Mouse (Mus musculus) stomach, postnatal 0 days (tissue): ENCODE measurements at regions not wholly inside any gene's neighbourhood (a gene's known extent, or its start where the extent isn't known, plus 50 kb on each side); places are given as distances from the start of the nearest gene placed in this dataset.

Experiments used
- ATAC-seq: fragments of 200-750 bp; cut with Nextera tagmentation; 2 replicates; pipeline ENCODE4 v1.8.0; 2017; ENCODE audit not compliant: low FRiP score, low TSS enrichment
- DNase-seq: peaks from one replicate; pipeline ENCODE4 v3.0.0-alpha.2; 2016; ENCODE audit warnings: low spot score
- H3K27ac ChIP-seq: fragments of 300-500 bp; sonication (generic); replicated peaks from 2 replicates; pipeline ENCODE4 v1.5.1; 2014; ENCODE audit warnings: mild to moderate bottlenecking, control low read depth
- H3K27me3 ChIP-seq: fragments of 300-500 bp; sonication (generic); 2 replicates; pipeline ENCODE4 v1.6.1; 2014; ENCODE audit warnings: low read length; ENCODE audit not compliant: control insufficient read depth, insufficient read depth
- H3K36me3 ChIP-seq: fragments of 300-500 bp; sonication (generic); 2 replicates; pipeline ENCODE4 v1.6.1; 2014; ENCODE audit warnings: low read length, mixed read lengths; ENCODE audit not compliant: control insufficient read depth, insufficient read depth
- H3K4me1 ChIP-seq: fragments of 300-500 bp; sonication (generic); replicated peaks from 2 replicates; pipeline ENCODE4 v1.6.1; 2014; ENCODE audit warnings: antibody characterized with exemption; ENCODE audit not compliant: control insufficient read depth, insufficient read depth
- H3K4me2 ChIP-seq: fragments of 300-500 bp; sonication (generic); replicated peaks from 2 replicates; pipeline ENCODE4 v1.6.1; 2014; ENCODE audit warnings: low read depth, mild to moderate bottlenecking, control low read depth, moderate library complexity
- H3K4me3 ChIP-seq: fragments of 300-500 bp; sonication (generic); 2 replicates; pipeline ENCODE4 v1.5.1; 2014; ENCODE audit warnings: low read depth, low read length, control low read depth
- H3K9ac ChIP-seq: fragments of 300-500 bp; sonication (generic); 2 replicates; pipeline ENCODE4 v1.6.1; 2014; ENCODE audit warnings: mild to moderate bottlenecking, low read length, control low read depth, mixed read lengths
- H3K9me3 ChIP-seq: fragments of 300-500 bp; sonication (generic); 2 replicates; pipeline ENCODE4 v1.6.1; 2016; ENCODE audit warnings: low read length; ENCODE audit not compliant: control insufficient read depth
- CTCF ChIP-seq: IDR thresholded peaks from 2 replicates; pipeline ENCODE4 v1.5.1; 2016; ENCODE audit warnings: antibody characterized with exemption, low read depth, mild to moderate bottlenecking, moderate library complexity
- EP300 ChIP-seq: optimal IDR thresholded peaks from 2 replicates; pipeline ENCODE3; 2016; ENCODE audit warnings: antibody characterized with exemption
- WGBS: fragments of 180-500 bp; shearing (Covaris S2); extraction: QIAGEN DNeasy Blood & Tissue Kit; methylation state at CpG from one replicate; pipeline ENCODE4 v1.1.7; 2014; 5-methylcytosine and 5-hydroxymethylcytosine counted together

DNA sequence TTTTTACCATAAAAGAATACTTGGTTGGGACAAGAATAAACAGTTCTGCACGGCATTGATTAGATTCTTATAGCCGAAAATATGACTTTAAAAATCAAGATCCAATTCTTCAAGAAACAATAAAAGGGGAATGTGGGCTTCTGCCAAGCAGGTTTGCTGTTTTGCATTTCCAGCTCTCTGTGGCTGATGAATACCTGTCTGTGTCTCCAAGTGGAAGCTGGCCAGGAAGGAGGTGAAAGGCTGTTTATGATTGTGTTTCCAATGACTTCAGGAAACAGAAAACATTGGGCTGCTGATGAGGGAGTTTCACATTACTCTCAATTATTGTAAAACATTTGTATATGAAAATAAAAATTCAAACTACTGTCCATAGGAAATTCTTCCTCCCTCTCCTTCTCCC, 193.3 kb downstream of the Gm28710 start:
- no peak overlapping the region for H3K27ac ChIP-seq
- no peaks in the 10 kb centered on the region for H3K9me3 ChIP-seq
- H3K36me3 ChIP-seq = no peaks in the 10 kb centered on the region
- no peak overlapping the region for H3K4me3 ChIP-seq
- ATAC-seq = no peak
- DNase-seq = no peak
- H3K4me2 ChIP-seq = no peak overlapping the region
- H3K4me1 ChIP-seq = no peaks in the 10 kb centered on the region
- no peak overlapping the region for H3K9ac ChIP-seq
- WGBS = 87% methylated on average over 2 of the region's 2 CpGs
- TF ChIP-seq CTCF (no peak), EP300 (no peak)
- H3K27me3 ChIP-seq = no peaks in the 10 kb centered on the region

DNA sequence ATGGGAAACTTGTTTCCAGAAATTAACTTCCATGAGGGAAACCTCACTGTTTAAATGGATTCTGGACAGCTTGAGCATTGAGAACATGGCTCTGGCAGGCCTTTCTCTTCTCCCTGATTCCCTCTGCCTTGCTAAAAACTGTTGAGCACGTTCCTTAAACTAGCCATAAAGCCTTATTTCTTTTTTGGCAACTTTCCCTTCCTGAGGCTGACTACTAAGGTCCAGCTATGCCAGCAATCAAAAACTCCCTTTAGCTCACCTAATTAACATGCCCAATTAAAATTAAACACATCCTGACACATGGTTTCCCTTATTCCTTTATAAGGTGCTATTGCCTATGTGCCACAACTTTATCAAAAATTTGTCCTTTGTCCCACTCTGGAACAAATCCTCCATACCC, 199.9 kb downstream of the Gm28710 start:
- Histone ChIP-seq H3K4me1 (no peaks in the 10 kb centered on the region), H3K9ac (no peak overlapping the region), H3K36me3 (no peaks in the 10 kb centered on the region), H3K4me2 (no peak overlapping the region), H3K27ac (no peak overlapping the region), H3K27me3 (no peaks in the 10 kb centered on the region), H3K9me3 (no peaks in the 10 kb centered on the region), H3K4me3 (no peak overlapping the region)
- no peak for ATAC-seq
- 58% methylated on average over 1 of the region's 1 CpGs for WGBS
- no peak for DNase-seq
- TF ChIP-seq EP300 (no peak), CTCF (no peak)

DNA sequence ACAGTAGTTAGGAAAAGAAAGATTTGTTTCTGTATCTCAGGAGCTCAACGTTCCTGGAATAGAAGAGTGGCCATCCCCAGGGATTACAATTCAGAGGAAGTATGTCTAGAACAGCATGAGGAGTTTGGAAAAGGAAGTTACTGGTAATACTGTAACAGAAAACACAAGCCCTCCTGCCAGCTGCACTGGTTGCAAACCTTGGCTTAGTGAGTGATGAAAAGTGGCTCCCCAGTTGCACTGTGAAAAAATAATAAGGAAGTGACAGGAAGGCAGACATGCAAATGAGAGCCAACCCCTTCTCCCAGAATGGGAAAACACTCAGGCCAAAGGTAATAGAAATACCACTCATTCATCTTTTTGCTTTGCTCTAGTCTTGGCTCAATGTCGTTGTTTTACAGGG, 207.6 kb downstream of the Gm28710 start:
- WGBS = 44% methylated on average over 2 of the region's 2 CpGs
- no peak overlapping the region for H3K9ac ChIP-seq

DNA sequence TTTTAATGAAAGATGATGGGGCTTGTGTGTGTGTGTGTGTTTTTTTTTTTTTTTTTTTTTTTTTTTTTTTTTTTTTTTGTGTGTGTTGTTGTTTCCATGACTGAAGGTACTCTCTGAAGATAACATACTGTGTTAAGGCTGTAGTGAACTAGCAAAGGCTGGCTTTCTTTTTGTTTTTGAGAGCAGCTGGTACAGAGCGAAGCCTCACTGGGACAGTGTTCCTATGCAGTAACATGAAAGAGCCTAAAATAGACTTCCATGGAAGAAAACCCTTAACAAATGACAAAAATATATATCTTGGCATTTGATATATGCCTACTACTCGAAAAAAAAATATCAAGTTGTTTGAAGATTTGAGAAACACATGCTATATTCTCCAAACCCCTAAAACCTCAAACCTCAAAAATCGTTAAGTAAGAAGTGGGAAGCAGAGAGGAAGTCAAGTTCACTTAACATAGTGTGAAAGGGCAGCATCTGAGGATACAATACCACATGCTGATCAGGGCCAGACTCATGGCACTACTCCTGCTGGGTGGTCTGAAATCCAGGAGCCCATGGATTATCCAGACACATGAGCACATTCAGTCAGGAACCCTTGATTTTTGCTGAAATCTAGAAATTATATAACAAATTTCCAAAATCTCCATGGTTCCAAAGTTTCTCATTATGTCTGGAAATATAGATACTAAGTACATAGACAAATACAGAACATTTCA, 215.4 kb downstream of the Gm28710 start:
- Histone ChIP-seq H3K36me3 (no peaks in the 10 kb centered on the region), H3K27ac (no peak overlapping the region), H3K4me2 (no peak overlapping the region), H3K9me3 (no peaks in the 10 kb centered on the region), H3K27me3 (no peaks in the 10 kb centered on the region), H3K4me1 (no peaks in the 10 kb centered on the region), H3K9ac (no peak overlapping the region), H3K4me3 (no peak overlapping the region)
- no peak for TF ChIP-seq CTCF
- no peak for TF ChIP-seq EP300
- no peak for DNase-seq
- no peak for ATAC-seq
- 63% methylated on average over 3 of the region's 3 CpGs for WGBS

More for the DNA sequence above, 207.6 kb downstream of the Gm28710 start:
- TF ChIP-seq CTCF = no peak
- no peak for TF ChIP-seq EP300
- no peaks in the 10 kb centered on the region for H3K36me3 ChIP-seq
- DNase-seq (no peak), ATAC-seq (no peak)
- no peak overlapping the region for H3K4me3 ChIP-seq
- no peak overlapping the region for H3K27ac ChIP-seq
- H3K4me1 ChIP-seq = no peaks in the 10 kb centered on the region
- no peaks in the 10 kb centered on the region for H3K9me3 ChIP-seq
- no peaks in the 10 kb centered on the region for H3K27me3 ChIP-seq
- no peak overlapping the region for H3K4me2 ChIP-seq

DNA sequence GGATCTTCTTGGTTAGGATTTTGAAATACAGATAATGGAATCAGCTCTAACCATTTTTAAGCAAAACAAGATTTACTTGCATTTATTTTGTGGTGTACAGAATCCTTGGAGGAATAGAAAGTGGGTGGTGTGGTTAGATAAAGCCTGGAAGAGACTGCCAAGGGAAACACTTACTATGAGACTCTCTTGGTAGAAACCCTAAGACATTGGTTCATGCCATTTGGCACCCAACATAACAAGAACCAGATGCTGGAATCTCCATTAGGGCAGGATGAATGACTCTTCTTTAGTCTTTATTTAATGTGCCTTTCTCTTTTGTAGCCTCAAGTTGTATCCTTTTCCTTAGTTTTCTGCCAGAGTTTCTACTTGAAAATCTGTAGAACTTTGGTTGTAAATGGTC, 230.0 kb downstream of the Gm28710 start:
- no peak for TF ChIP-seq EP300
- Histone ChIP-seq H3K4me1 (no peaks in the 10 kb centered on the region), H3K36me3 (no peaks in the 10 kb centered on the region)

DNA sequence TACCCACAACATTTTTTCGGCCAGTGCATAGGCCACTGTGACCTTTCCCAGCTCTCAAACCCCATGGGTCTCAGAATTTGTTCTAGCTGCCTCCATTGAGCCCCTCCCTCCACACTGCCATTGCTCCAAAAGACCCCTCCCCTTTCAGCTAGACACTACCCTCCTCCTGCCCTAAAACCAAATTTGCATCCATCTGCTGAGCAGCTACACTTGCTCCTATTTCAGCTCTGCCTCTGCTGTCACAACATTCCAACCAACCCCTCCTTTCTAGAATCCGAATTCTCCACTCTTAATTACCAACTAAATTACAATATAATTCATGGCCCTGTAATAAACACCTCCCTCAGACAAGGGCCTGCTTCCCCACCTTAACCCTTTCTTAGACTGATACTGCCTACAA, 262.3 kb downstream of the Gm28710 start:
- Histone ChIP-seq H3K4me3 (no peak overlapping the region), H3K27me3 (no peaks in the 10 kb centered on the region), H3K9ac (no peak overlapping the region), H3K27ac (no peak overlapping the region), H3K9me3 (no peaks in the 10 kb centered on the region), H3K4me2 (no peak overlapping the region), H3K36me3 (no peaks in the 10 kb centered on the region), H3K4me1 (no peaks in the 10 kb centered on the region)
- TF ChIP-seq EP300 = no peak
- no peak for TF ChIP-seq CTCF
- DNase-seq (no peak), ATAC-seq (no peak)
- 69% methylated on average over 2 of the region's 2 CpGs for WGBS

More for the DNA sequence above, 230.0 kb downstream of the Gm28710 start:
- Histone ChIP-seq H3K4me2 (no peak overlapping the region), H3K27me3 (no peaks in the 10 kb centered on the region), H3K9ac (no peak overlapping the region), H3K9me3 (no peaks in the 10 kb centered on the region), H3K4me3 (no peak overlapping the region), H3K27ac (no peak overlapping the region)
- no peak for ATAC-seq
- DNase-seq = no peak
